Comparison of ENCODE assay signal across 1 mouse cellular context in genomic region chr11:96940578-96941465, GRCm38 (mm10).
TF ChIP-seq lines count a peak whose summit lies in the region.

No protein-coding gene starts in this region.

TF ChIP-seq in MEL, 35 proteins besides CTCF, POLR2A, EP300 and RAD21 (continued from another document):
- TF ChIP-seq CHD2 (IDR thresholded peaks at IDR 0.05; ENCODE audit: low read length) (no peak), GATA1 (IDR thresholded peaks at IDR 0.05; ENCODE audit: low read depth, low read length) (peak; percentile 94), USF2 (IDR thresholded peaks at IDR 0.05; ENCODE audit: borderline replicate concordance in 1 of 2, insufficient read depth in 1 of 2, low read depth in 1 of 2, low read length in 2 of 2) (no peak), BHLHE40 (IDR thresholded peaks at IDR 0.05; ENCODE audit: borderline replicate concordance, low read depth, low read length) (peak; percentile 67), NRF1 (IDR thresholded peaks at IDR 0.05; ENCODE audit: insufficient read depth, low read depth, low read length, poor library complexity, severe bottlenecking) (no peak), KAT2A (conservative IDR thresholded peaks at IDR 0.05; ENCODE audit: low read depth, low read length) (no peak), TAL1 (IDR thresholded peaks at IDR 0.05; ENCODE audit: low read length) (peak; percentile 96), TCF12 (IDR thresholded peaks at IDR 0.05; ENCODE audit: low read depth, low read length) (peak; percentile 94)
